Mouse (Mus musculus) left cerebral cortex, adult 2 months (tissue): ENCODE results near the gene Nrp2. TPM values are rescaled to one million over a fixed set of nuclear protein-coding genes. Genes with fewer than 3 reads are reported as not detected.

Experiments used
- DNase-seq, 2 experiments: peaks; one replicate each; pipeline ENCODE4 v3.0.0; 2021 to 2022; ENCODE audit warnings: low spot score in 2 of 2, mixed read lengths in 1 of 2; ENCODE audit errors: extremely low spot score in 1 of 2
- H3K27ac ChIP-seq: fragments of 200-600 bp; 2 replicates; pipeline ENCODE4 v1.8.1; 2022
- H3K4me3 ChIP-seq: fragments of 200-600 bp; 2 replicates; pipeline ENCODE4 v1.8.1; 2022
- CTCF ChIP-seq: fragments of 200-600 bp; IDR thresholded peaks from 2 replicates; pipeline ENCODE4 v1.8.1; 2022; ENCODE audit warnings: antibody characterized with exemption, mild to moderate bottlenecking, moderate library complexity
- intact Hi-C: fragments of 180-260 bp; cut with DNase I; formaldehyde crosslinking; loops from one replicate; pipeline ENCODE4 v1.15.1; 2025
- total RNA-seq, 2 experiments: library from RNA; stranded (reverse); gene quantifications; 2 replicates each; pipeline ENCODE4 v1.2.3; 2021

Gene Nrp2
- total RNA-seq, 2 experiments from 2014 or later, result 32.8 to 34.7 TPM

DNA sequence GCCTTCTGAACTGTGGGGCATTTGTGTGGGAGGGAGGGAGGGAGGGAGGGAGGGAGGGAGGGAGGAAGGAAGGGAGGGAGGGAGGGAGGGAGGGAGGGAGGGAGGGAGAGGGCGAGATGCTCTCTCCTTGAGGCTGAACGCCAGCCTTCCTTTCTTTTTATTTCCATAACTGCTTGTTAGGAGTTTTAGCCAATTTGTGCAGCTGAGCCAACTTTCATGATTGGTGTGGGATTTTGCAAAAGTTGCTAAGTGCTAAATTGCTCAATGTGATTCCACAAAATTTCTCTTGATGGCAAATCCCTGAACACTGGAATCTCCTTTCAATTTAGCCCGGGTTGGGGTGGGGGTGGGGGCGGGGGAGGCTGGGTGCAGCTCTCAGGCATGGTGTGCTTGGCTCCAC is 96.3 kb downstream of the Nrp2 start:
- TF ChIP-seq CTCF, result no peak
- H3K4me3 ChIP-seq, result no peak overlapping the region
- intact Hi-C loops, result no loop called here
- no peak for DNase-seq
- H3K27ac ChIP-seq, result no peak overlapping the region

DNA sequence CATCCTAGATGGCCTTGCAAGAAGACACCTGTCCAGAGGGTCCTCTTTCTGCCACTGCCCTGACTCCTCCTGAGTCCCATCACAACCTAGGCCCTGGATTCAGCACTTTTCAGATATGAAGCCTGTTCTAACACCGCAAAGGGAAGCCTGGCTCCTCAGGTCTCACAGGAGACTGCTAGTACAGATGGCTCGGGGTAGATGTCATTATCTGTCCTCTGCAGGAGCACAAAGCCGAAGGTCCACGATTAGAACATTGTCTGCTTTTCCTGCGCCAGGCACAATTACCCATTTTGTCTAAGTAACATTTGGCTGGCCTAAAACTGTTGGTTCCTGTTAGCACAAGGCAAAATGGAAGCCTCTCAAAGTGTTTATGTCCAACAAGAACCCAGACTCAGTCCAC is 97.3 kb downstream of the Nrp2 start:
- H3K4me3 ChIP-seq, result no peak overlapping the region
- DNase-seq, result no peak
- intact Hi-C loops, result no loop called here

DNA sequence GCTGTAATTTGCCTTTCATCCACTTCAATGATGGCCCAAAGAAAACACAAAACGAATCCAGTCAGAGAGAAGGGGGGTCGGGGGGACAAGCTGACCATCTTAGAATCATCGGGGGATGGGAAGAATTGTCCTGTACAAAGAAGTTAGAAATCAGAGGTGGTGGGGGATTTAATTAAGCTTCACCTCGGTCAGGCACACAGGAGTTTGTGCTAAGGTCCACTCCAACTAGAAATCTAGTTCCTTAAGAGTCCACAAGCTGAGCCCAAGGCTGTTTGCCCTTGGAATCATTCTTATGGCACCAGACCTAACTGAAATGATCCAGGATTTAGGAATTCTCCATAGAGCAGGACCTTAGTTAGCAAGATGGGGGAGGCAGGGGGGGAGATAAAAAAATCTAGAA is 98.3 kb downstream of the Nrp2 start:
- no peak for TF ChIP-seq CTCF
- no peak overlapping the region for H3K4me3 ChIP-seq
- no peak overlapping the region for H3K27ac ChIP-seq
- intact Hi-C loops, result no loop called here
- no peak for DNase-seq

More for the DNA sequence above, 97.3 kb downstream of the Nrp2 start:
- TF ChIP-seq CTCF, result no peak
- no peak overlapping the region for H3K27ac ChIP-seq

DNA sequence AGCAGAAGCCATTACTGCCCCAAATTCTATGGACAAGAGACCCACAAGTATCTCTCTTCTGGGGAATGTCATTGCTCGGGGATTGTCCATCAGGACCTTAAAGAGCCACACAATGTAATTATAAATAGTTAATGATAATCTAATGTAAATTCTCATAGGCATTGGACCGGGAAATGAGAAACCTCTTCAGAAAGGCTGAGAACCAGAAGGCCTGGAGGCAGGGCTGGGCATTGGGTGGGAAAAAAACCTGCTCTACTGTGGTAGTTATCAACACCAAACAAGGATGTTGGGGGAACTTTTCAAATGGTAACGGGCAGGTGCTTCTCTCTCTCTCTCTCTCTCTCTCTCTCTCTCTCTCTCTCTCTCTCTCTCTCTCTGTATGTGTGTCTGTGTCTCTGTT is 98.8 kb downstream of the Nrp2 start:
- no peak overlapping the region for H3K27ac ChIP-seq
- TF ChIP-seq CTCF, result no peak
- no peak for DNase-seq
- H3K4me3 ChIP-seq, result no peak overlapping the region
- intact Hi-C loops, result no loop called here

DNA sequence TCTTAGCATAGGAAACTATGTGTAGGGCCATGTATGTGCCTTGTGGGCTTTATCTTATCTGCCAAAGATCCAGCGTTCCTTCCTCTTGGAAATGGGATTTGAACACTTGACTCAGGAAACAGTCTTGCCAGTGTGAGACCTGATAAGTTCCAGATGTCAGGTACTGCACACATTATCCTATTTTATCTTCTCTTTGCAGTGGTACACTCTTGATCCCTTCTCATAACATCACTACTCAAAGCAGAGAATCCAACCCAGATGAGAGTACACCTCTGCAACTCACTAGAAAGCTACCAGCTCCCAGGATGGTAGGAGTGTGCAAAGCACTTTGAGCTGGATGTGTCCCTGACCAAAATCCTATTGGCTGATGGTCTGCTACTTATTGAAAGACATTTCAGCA is 100.5 kb downstream of the Nrp2 start:
- Histone ChIP-seq H3K4me3 (no peak overlapping the region), H3K27ac (no peak overlapping the region)
- intact Hi-C loops, result no loop called here
- no peak for TF ChIP-seq CTCF
- no peak for DNase-seq

DNA sequence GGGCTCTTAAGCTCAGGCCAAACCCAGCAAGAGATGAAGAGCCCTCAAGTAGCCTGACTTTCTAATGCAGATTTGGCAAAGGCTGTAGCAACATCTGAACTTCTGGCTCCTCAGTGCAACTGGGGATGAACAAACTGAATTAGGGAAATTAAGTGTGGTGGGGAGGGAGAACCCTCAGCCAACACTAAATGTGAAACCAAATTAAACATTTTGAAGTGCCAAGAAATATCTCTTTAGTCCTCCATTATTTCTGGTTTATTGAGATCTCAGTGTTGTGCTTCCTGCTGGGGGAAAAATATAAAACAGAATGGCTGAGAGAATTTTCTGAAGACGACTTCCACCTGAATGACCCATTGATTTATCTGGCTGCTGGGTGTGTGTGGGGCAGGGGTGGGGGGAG is 102.9 kb downstream of the Nrp2 start:
- no peak overlapping the region for H3K27ac ChIP-seq

DNA sequence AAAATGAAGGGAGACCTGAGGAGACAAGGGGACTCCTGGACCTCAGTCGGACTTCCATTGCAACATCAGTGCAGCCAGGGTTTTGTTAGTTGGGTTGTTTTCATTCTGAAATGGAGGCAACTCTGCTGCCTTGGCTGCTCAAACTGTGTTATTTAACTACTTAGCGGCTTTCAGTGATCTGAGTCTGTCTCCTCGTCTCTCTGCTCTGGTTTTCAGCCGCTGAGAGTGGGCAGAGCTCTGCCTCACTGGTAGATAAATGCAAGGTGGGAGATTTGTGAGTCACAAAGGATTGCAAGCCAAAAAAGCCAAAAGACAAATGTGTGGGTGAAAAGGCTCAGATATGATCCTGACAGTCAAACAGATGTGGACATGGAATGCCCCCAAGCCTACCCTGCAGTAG is 105.3 kb downstream of the Nrp2 start:
- H3K27ac ChIP-seq, result peak overlapping the region; percentile 66
- intact Hi-C loops, result no loop called here
- TF ChIP-seq CTCF, result no peak
- H3K4me3 ChIP-seq, result no peak overlapping the region
- DNase-seq, result peak; percentile 32 to 33

More for the DNA sequence above, 102.9 kb downstream of the Nrp2 start:
- intact Hi-C loops, result no loop called here
- DNase-seq, result no peak
- TF ChIP-seq CTCF, result no peak
- H3K4me3 ChIP-seq, result no peak overlapping the region

DNA sequence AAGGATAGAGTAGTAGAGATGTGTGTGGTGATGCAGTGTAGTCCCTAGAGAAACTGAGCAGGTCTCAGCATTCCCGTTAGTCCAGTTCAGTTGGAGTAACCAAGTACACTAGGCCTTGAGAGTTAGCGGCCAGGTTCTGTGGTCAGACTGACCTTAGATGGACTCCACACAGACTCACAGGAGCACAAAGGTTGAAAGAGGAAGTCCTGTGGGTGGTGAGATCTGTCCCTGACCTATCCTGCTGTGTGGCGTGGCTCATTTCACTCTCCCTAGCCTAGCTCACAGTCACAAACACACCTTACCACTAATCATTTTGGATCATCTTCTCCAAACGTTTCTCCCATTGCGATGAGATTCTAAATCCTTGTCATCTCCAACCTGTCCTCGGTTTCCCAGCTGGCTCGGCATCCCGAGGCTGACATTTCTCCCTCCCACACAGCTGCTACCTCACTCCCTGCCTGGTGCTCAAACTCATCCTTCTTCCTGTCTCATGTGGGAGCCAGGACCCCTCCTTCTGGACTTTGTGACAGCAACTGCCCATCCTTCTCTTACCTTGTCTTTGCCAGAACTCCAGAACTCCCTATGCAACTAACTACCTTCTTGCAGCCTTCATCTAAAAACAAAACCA is 106.6 kb downstream of the Nrp2 start:
- no peak for TF ChIP-seq CTCF
- intact Hi-C loops, result no loop called here
- DNase-seq, result no peak
- no peak overlapping the region for H3K4me3 ChIP-seq
- no peak overlapping the region for H3K27ac ChIP-seq

DNA sequence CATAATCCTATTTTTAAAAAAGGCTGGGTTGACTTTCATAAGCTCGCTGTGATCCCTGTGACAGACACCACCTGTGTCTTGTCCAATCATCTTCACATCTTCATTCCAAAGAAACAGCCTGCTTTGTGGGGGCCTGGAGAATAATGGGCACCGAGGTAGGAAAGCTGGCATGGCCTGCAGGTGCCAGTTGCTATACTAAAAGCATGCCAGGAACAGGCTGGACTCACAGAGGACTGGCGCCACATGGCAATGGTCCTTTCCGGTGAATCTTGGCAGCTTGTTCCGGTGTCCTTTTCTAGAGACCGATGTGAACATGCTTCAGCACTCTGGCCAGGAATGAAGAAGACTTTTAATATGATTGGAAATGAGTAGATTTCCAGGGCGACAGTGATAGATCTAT is 108.1 kb downstream of the Nrp2 start:
- H3K4me3 ChIP-seq, result no peak overlapping the region
- intact Hi-C loops, result no loop called here
- no peak for TF ChIP-seq CTCF
- DNase-seq, result no peak
- H3K27ac ChIP-seq, result no peak overlapping the region

DNA sequence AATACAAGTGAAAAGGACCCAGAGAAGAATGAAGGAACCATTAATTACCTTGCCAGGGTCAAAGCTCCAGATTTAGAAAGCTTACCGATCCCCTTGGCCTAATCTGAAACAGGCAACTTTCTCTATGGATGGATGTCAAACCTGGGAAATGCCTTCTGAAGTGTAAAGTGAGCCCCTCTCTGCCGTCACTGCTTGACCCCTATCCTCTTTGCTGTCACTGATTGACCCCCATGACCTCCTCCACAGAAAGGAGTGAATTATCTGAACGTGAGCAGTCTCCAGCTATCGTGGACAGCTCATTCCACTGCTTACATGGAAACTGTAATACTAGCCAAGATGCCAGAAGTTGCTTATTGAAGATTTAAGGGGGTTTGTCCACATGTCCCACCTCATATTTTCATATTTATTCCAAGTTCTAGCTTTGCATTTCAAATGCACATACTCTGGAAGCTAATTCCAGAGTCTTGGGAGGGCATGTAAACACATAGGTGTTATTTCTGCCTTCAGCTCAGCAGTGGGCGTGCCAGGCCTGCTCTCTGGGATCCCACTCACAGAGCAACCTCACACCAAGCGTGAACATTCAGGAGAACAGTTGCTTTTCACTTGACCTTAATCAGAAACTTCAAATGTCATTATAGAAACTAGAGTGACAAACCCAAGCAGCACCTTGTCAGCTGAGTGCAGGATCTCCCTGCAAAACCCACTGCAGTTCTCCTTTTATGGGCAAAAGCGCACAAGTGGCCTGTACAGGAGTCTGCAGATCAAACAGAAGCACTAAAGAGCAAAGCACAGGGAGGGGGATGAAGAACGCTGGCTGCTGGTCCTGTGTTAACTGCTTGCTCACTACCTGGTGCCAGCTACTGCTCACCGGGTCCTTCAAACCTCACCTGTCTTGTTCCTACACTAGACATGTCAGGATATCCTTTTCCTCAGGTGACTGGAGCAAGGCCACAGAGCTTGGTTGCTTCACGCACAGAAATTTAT is 109.9 kb downstream of the Nrp2 start:
- H3K27ac ChIP-seq, result no peak overlapping the region
- intact Hi-C loops, result no loop called here
- no peak for DNase-seq
- TF ChIP-seq CTCF, result no peak
- no peak overlapping the region for H3K4me3 ChIP-seq

DNA sequence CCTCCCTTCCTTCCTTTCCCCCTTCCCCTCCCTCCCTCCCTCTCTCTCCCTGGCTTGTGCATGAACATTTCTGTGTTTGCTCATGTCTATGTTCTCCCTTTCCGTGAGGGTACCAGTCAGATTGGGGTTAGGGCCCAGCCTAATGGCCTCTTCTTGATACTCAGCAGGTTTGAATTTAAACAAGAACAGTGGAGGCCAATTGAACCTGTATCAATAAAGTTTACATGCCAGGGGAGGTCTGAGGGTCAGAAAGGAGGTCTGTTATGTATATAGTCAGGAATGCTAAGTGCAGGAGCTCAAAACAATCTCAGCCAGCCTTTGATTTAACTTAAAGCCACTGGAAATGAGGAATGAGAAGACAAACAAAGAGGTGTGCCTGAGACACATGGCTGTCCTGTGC is 110.9 kb downstream of the Nrp2 start:
- Histone ChIP-seq H3K4me3 (no peak overlapping the region), H3K27ac (no peak overlapping the region)
- intact Hi-C loops, result no loop called here
- TF ChIP-seq CTCF, result no peak
- DNase-seq, result no peak

DNA sequence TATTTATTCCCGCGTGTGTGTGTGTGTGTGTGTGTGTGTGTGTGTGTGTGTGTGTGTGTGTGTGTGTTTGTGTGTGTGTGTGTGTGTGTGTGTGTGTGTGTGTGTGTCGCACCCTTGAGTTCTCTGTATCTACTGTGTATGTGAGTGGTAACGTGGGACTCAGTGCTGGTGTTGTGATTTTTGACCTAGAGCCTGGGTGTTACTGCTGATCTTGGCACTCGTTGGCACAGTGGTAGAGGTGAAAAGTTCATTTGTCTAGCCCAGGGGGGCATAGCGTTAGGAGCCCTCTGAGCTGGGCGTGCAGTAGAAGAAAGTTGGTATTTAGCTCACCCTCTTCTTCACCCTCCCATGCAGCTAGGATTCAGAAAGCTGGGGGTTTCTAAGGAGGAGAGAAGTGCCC is 114.5 kb downstream of the Nrp2 start:
- Histone ChIP-seq H3K27ac (no peak overlapping the region), H3K4me3 (no peak overlapping the region)
- no peak for DNase-seq
- no peak for TF ChIP-seq CTCF
- intact Hi-C loops, result no loop called here

DNA sequence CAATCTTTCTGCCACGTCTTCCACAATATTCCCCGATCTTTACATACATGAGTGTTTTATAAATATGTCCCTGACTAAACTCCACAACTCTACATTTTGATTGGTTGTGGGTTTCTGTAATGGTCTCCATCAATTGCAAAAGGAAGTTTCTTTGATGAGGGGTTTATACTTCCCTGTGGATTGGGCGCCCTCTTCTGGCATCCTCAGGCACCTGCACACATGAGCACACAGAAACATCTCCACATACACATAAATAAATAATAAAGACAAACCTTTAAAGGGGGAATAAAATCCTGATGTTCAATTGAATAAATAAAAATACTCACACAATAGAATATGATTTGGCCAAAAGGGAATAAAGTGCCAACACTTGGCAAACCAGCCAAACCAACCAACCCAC is 117.1 kb downstream of the Nrp2 start:
- intact Hi-C loops, result no loop called here
- H3K27ac ChIP-seq, result no peak overlapping the region
- peak; percentile 36 for TF ChIP-seq CTCF
- DNase-seq, result no peak
- H3K4me3 ChIP-seq, result no peak overlapping the region
